9 mouse cellular contexts compared by ENCODE assay signal in genomic region chr10:24409976-24410375, GRCm38 (mm10).
DNase-seq lines count a peak whose midpoint lies in the region; TF ChIP-seq lines count a peak whose summit lies in the region.
"Had no signal": no experiment of that assay in that cellular context is flagged by ENCODE, and none has a peak within 500 bp of the region (broad histone marks: within the 10 kb centered on the region; RNA-seq: fewer than 3 reads in every experiment).

No protein-coding gene starts in this region.

- H3K4me1 ChIP-seq in heart, adult 2 months (ENCODE audit: control insufficient read depth, insufficient read depth, low read length): no peaks in the 10 kb centered on the region

- no peak for TF ChIP-seq EP300 in heart, adult 2 months (IDR thresholded peaks at IDR 0.05; ENCODE audit: insufficient read depth, low read depth, low read length)

- H3K9ac ChIP-seq in heart, adult 2 months (ENCODE audit: low read depth, low read length): no peak overlapping the region
- H3K9ac ChIP-seq: neural tube, embryonic 13.5 days had no signal

- no peaks in the 10 kb centered on the region for H3K36me3 ChIP-seq in heart, adult 2 months (ENCODE audit: control insufficient read depth, insufficient read depth, low read length)
- H3K36me3 ChIP-seq: neural tube, embryonic 13.5 days had no signal

- no peak overlapping the region for H3K4me3 ChIP-seq in heart, adult 2 months
- H3K4me3 ChIP-seq: neural tube, embryonic 13.5 days had no signal

- no peaks in the 10 kb centered on the region for H3K79me2 ChIP-seq in heart, adult 2 months (replicated peaks; ENCODE audit: control insufficient read depth, insufficient read depth, low read length)

- peak; percentile 82 for TF ChIP-seq CTCF in heart, adult 2 months (IDR thresholded peaks at IDR 0.05)

- H3K27me3 ChIP-seq in heart, adult 2 months (ENCODE audit: control insufficient read depth, insufficient read depth, low read length): no peaks in the 10 kb centered on the region
- H3K27me3 ChIP-seq: neural tube, embryonic 13.5 days had no signal

- DNase-seq in heart, adult 2 months: peak in 1 of 2 experiments; percentile 19
- no peak for DNase-seq in heart, adult 11 months
- DNase-seq in 416B (ENCODE audit: low read depth): peak; percentile 63
- DNase-seq in adrenal gland, postnatal 10 days: peak; percentile 42
- peak; percentile 55 for DNase-seq in kidney, postnatal 10 days
- no peak for DNase-seq in left cerebral cortex, adult 11 months (ENCODE audit: low spot score)
- DNase-seq in cerebellum, adult 9-11 months: no peak
- DNase-seq in cerebellum, adult 11 months: no peak

- H3K27ac ChIP-seq in heart, adult 2 months: no peak overlapping the region
- H3K27ac ChIP-seq: neural tube, embryonic 13.5 days had no signal

- intact Hi-C loops in heart, adult 2 months (cut with DNase I): loop anchor here (1.0 to 2.0 kb wide), 2 partner anchors 183 to 212 kb away; no protein-coding TSS in a partner anchor

- no peak for TF ChIP-seq POLR2A in heart, adult 2 months (IDR thresholded peaks at IDR 0.05; ENCODE audit: insufficient read depth, low read depth, low read length)

- 10% methylated on average over 1 of the region's 1 CpGs for WGBS in heart, adult 2 months

Comparison
In these comparisons a context has a peak if more than half of its experiments do, and no peak if none do; other contexts are left out.
1. DNase-seq: peak in 416B (single experiment), adrenal gland, postnatal 10 days (single experiment) and kidney, postnatal 10 days (single experiment); none in heart, adult 11 months (single experiment), left cerebral cortex, adult 11 months (single experiment), cerebellum, adult 9-11 months (single experiment) and cerebellum, adult 11 months (single experiment).